Mouse (Mus musculus) cerebellum, adult 2 months (tissue): Measurements from ENCODE around the gene Dstyk.

Source experiments
- CTCF ChIP-seq: fragments of 200-500 bp; IDR thresholded peaks from 2 replicates; pipeline ENCODE4 v1.5.1; 2011; ENCODE audit warnings: low read depth, mild to moderate bottlenecking, control low read depth, low read length, moderate library complexity, borderline replicate concordance; ENCODE audit not compliant: insufficient read depth
- POLR2A ChIP-seq: fragments of 200-500 bp; IDR thresholded peaks from 2 replicates; pipeline ENCODE4 v1.6.1; 2011; ENCODE audit warnings: low read length, control low read depth, borderline replicate concordance; ENCODE audit not compliant: insufficient read depth

GRCm38 (mm10) chr1:132515339-132515738 lies 98.0 kb downstream of the Dstyk start:
- TF ChIP-seq CTCF (no peak), POLR2A (no peak)
